Mouse (Mus musculus): ENCODE measurements around the gene Nav3.

The Nav3 gene

GRCm38 (mm10) chr10:109852392-109852791, 603.6 kb downstream of the Nav3 start:
- no peak for DNase-seq (ENCODE audit: low read depth in 1 of 2, low spot score in 2 of 2)

- no peak for DNase-seq (ENCODE audit: low read depth in 1 of 2, low spot score in 2 of 2)
These were observed 608.4 kb downstream of the Nav3 start for GRCm38 (mm10) chr10:109847631-109848030.

GRCm38 (mm10) chr10:109843661-109844060, 612.3 kb downstream of the Nav3 start:
- DNase-seq (ENCODE audit: low read depth in 1 of 2, low spot score in 2 of 2) = no peak

GRCm38 (mm10) chr10:109832768-109833291, 623.2 kb downstream of the Nav3 start:
- no peak for DNase-seq (ENCODE audit: low read depth in 1 of 2, low spot score in 2 of 2)

GRCm38 (mm10) chr10:109806782-109807493, 649.1 kb downstream of the Nav3 start:
- DNase-seq (ENCODE audit: low read depth in 1 of 2, low spot score in 2 of 2) = no peak

- DNase-seq (ENCODE audit: low read depth in 1 of 2, low spot score in 2 of 2) = no peak
These were observed 652.6 kb downstream of the Nav3 start for GRCm38 (mm10) chr10:109803441-109803840.

GRCm38 (mm10) chr10:109802236-109802635, 653.8 kb downstream of the Nav3 start:
- no peak for DNase-seq (ENCODE audit: low read depth in 1 of 2, low spot score in 2 of 2)

- no peak for DNase-seq (ENCODE audit: low read depth in 1 of 2, low spot score in 2 of 2)
These were observed 656.8 kb downstream of the Nav3 start for GRCm38 (mm10) chr10:109799246-109799645.

- no peak for DNase-seq (ENCODE audit: low read depth in 1 of 2, low spot score in 2 of 2)
These were observed 659.0 kb downstream of the Nav3 start for GRCm38 (mm10) chr10:109796981-109797380.

GRCm38 (mm10) chr10:109793491-109793890, 662.5 kb downstream of the Nav3 start:
- DNase-seq (ENCODE audit: low read depth in 1 of 2, low spot score in 2 of 2) = no peak

- DNase-seq (ENCODE audit: low read depth in 1 of 2, low spot score in 2 of 2) = no peak
These were observed 667.3 kb downstream of the Nav3 start for GRCm38 (mm10) chr10:109788728-109789127.

- no peak for DNase-seq (ENCODE audit: low read depth in 1 of 2, low spot score in 2 of 2)
These were observed 676.9 kb downstream of the Nav3 start for GRCm38 (mm10) chr10:109779109-109779508.

- no peak for DNase-seq (ENCODE audit: low read depth in 1 of 2, low spot score in 2 of 2)
These were observed 686.9 kb downstream of the Nav3 start for GRCm38 (mm10) chr10:109769092-109769491.

- DNase-seq (ENCODE audit: low read depth in 1 of 2, low spot score in 2 of 2) = no peak
These were observed 690.4 kb downstream of the Nav3 start for GRCm38 (mm10) chr10:109765650-109766049.

GRCm38 (mm10) chr10:109764412-109765101, 691.4 kb downstream of the Nav3 start:
- no peak for DNase-seq (ENCODE audit: low read depth in 1 of 2, low spot score in 2 of 2)

GRCm38 (mm10) chr10:109758921-109759600, 696.9 kb downstream of the Nav3 start:
- DNase-seq (ENCODE audit: low read depth in 1 of 2, low spot score in 2 of 2) = no peak

GRCm38 (mm10) chr10:109746901-109747300, 709.1 kb downstream of the Nav3 start:
- DNase-seq (ENCODE audit: low read depth in 1 of 2, low spot score in 2 of 2) = no peak

GRCm38 (mm10) chr10:109741664-109742063, 714.3 kb downstream of the Nav3 start:
- DNase-seq (ENCODE audit: low read depth in 1 of 2, low spot score in 2 of 2) = no peak

GRCm38 (mm10) chr10:109740326-109740725, 715.7 kb downstream of the Nav3 start:
- no peak for DNase-seq (ENCODE audit: low read depth in 1 of 2, low spot score in 2 of 2)

- DNase-seq (ENCODE audit: low read depth in 1 of 2, low spot score in 2 of 2) = no peak
These were observed 732.4 kb downstream of the Nav3 start for GRCm38 (mm10) chr10:109723646-109724045.

GRCm38 (mm10) chr10:109718808-109719207, 737.2 kb downstream of the Nav3 start:
- DNase-seq (ENCODE audit: low read depth in 1 of 2, low spot score in 2 of 2) = no peak

- no peak for DNase-seq (ENCODE audit: low read depth in 1 of 2, low spot score in 2 of 2)
These were observed 737.6 kb downstream of the Nav3 start for GRCm38 (mm10) chr10:109718390-109718789.

Measured in monocyte, adult 2 months (primary cell).